Mouse (Mus musculus) small intestine, adult 2 months (tissue): ENCODE measurements around the gene Ibtk. TPM values are rescaled to one million over a fixed set of nuclear protein-coding genes. Genes with fewer than 3 reads are reported as not detected.

Source experiments
- H3K27ac ChIP-seq: fragments of 200-500 bp; 2 replicates; pipeline ENCODE4 v1.5.1; 2012; ENCODE audit warnings: low read depth, low read length, control low read depth, inconsistent platforms; ENCODE audit not compliant: insufficient read depth
- H3K27me3 ChIP-seq: fragments of 200-500 bp; 2 replicates; pipeline ENCODE4 v1.6.1; 2012; ENCODE audit warnings: mild to moderate bottlenecking, moderate library complexity, low read length, inconsistent platforms; ENCODE audit not compliant: control insufficient read depth, insufficient read depth
- H3K36me3 ChIP-seq: fragments of 200-500 bp; 2 replicates; pipeline ENCODE4 v1.6.1; 2012; ENCODE audit warnings: mild to moderate bottlenecking, low read length, control low read depth, inconsistent platforms; ENCODE audit not compliant: control insufficient read depth, insufficient read depth
- H3K4me1 ChIP-seq: fragments of 200-500 bp; 2 replicates; pipeline ENCODE4 v1.6.1; 2012; ENCODE audit warnings: low read length, inconsistent platforms, mixed read lengths; ENCODE audit not compliant: control insufficient read depth, insufficient read depth, insufficient read length
- H3K4me3 ChIP-seq: fragments of 200-500 bp; 2 replicates; pipeline ENCODE4 v1.5.1; 2012; ENCODE audit warnings: low read depth, mild to moderate bottlenecking, control low read depth, inconsistent platforms, low read length, moderate library complexity
- CTCF ChIP-seq: fragments of 200-500 bp; IDR thresholded peaks from 2 replicates; pipeline ENCODE4 v1.5.1; 2012; ENCODE audit warnings: low read depth, mild to moderate bottlenecking, control low read depth, inconsistent platforms, low read length, moderate library complexity, mixed read lengths; ENCODE audit not compliant: insufficient replicate concordance, insufficient read length; ENCODE audit errors: extremely low read depth
- POLR2A ChIP-seq: fragments of 200-500 bp; IDR thresholded peaks from 2 replicates; pipeline ENCODE4 v1.6.1; 2012; ENCODE audit warnings: low read depth, mild to moderate bottlenecking, control low read depth, inconsistent platforms, low read length, moderate library complexity
- WGBS: fragments of 180-500 bp; shearing (Covaris S2); methylation state at CpG from one replicate; pipeline ENCODE4 v1.1.7; 2018; 5-methylcytosine and 5-hydroxymethylcytosine counted together
- polyA plus RNA-seq: library from polyadenylated mRNA; depleted of rRNA; stranded (reverse); fragments of >200 nt; gene quantifications from 2 replicates; pipeline ENCODE4 v1.2.3, GENCODE M21; 2012; rRNA removed

Gene Ibtk
- polyA plus RNA-seq, 1 experiment, result 2.4 TPM

GRCm38 (mm10) chr9:85671582-85672331 is 77.4 kb downstream of the Ibtk start:
- no peak overlapping the region for H3K4me3 ChIP-seq
- H3K4me1 ChIP-seq, result no peaks in the 10 kb centered on the region
- TF ChIP-seq POLR2A (no peak), CTCF (no peak)
- WGBS, result 70% methylated on average over 6 of the region's 6 CpGs
- H3K27ac ChIP-seq, result no peak overlapping the region
- no peaks in the 10 kb centered on the region for H3K27me3 ChIP-seq
- H3K36me3 ChIP-seq, result no peaks in the 10 kb centered on the region

DNA sequence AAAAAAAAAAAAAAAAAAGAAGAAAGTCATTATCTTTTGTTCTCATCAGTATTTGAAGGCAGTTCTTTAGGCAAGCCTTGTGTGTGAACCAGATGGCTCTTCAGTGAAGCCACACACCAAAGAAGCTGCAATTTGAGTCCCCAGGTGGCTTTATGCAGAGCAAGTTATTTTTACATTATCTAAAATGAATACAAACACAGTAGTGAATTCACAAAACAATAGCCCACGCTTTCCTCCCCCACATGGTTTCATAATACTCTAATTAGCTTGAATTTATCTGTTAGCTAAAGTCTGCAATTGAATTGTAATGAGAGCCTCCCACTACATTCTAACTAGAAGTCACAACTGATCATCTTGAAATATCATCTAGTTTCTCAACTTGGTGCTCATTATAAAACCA is 84.8 kb downstream of the Ibtk start:
- Histone ChIP-seq H3K36me3 (no peaks in the 10 kb centered on the region), H3K27ac (no peak overlapping the region), H3K27me3 (no peaks in the 10 kb centered on the region; the same call in 1 of the 2 replicates), H3K4me3 (no peak overlapping the region), H3K4me1 (no peaks in the 10 kb centered on the region)
- TF ChIP-seq CTCF (no peak), POLR2A (no peak)
- WGBS, result 71% methylated on average over 1 of the region's 1 CpGs

GRCm38 (mm10) chr9:85663810-85664209 is 85.3 kb downstream of the Ibtk start:
- Histone ChIP-seq H3K27me3 (no peaks in the 10 kb centered on the region; the same call in 1 of the 2 replicates), H3K36me3 (no peaks in the 10 kb centered on the region), H3K4me3 (no peak overlapping the region), H3K27ac (no peak overlapping the region), H3K4me1 (no peaks in the 10 kb centered on the region)
- TF ChIP-seq POLR2A (no peak), CTCF (no peak)
- 75% methylated on average over 1 of the region's 1 CpGs for WGBS

- H3K27ac ChIP-seq, result no peak overlapping the region
- H3K4me3 ChIP-seq, result no peak overlapping the region
- H3K27me3 ChIP-seq, result no peaks in the 10 kb centered on the region; the same call in 1 of the 2 replicates
- WGBS, result 39% methylated on average over 8 of the region's 8 CpGs
- no peaks in the 10 kb centered on the region for H3K36me3 ChIP-seq
- no peaks in the 10 kb centered on the region for H3K4me1 ChIP-seq
- TF ChIP-seq POLR2A (no peak), CTCF (no peak)
Measured at GRCm38 (mm10) chr9:85663091-85663490, 86.0 kb downstream of the Ibtk start.

- H3K4me1 ChIP-seq, result no peaks in the 10 kb centered on the region
- 68% methylated on average over 4 of the region's 4 CpGs for WGBS
- H3K27me3 ChIP-seq, result no peaks in the 10 kb centered on the region
- TF ChIP-seq CTCF (no peak), POLR2A (no peak)
- no peak overlapping the region for H3K4me3 ChIP-seq
- H3K36me3 ChIP-seq, result no peaks in the 10 kb centered on the region
- H3K27ac ChIP-seq, result no peak overlapping the region
Measured at GRCm38 (mm10) chr9:85653401-85653800, 95.7 kb downstream of the Ibtk start.

GRCm38 (mm10) chr9:85638276-85638675 is 110.9 kb downstream of the Ibtk start:
- Histone ChIP-seq H3K4me1 (no peaks in the 10 kb centered on the region), H3K4me3 (no peak overlapping the region), H3K36me3 (no peaks in the 10 kb centered on the region), H3K27me3 (no peaks in the 10 kb centered on the region), H3K27ac (no peak overlapping the region)
- TF ChIP-seq POLR2A, result no peak
- no peak for TF ChIP-seq CTCF
- 76% methylated on average over 2 of the region's 2 CpGs for WGBS

Other genes starting within 250 kb of the Ibtk start
- 2.4 and 3.1 TPM in 2 replicates for gene Tpbg, start 93.0 kb upstream of the Ibtk start, polyA plus RNA-seq